Comparison of ENCODE assay signal across 17 mouse cellular contexts in the genomic region with DNA sequence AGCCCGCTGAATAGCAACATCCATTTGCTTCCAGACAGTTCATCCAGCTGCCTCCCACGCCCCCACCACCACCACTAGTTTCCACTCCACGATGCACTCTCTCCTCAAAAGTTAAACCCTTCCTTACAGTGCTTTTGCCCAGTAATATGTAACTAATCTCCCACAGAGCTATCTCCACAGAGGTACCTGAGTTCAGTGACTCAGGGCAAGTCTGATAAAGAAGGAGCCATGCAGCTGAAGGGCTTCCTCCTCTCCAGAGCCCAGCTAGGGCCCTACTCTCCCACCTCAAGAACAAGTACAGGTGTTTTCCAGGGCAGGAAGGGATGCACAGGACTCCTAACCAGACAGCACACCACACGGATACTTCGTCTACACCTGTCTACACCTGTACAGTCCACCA. TPM values are rescaled to one million over a fixed set of nuclear protein-coding genes. Genes with fewer than 3 reads are reported as not detected.
DNase-seq lines count a peak whose midpoint lies in the region; ATAC-seq and TF ChIP-seq lines count a peak whose summit lies in the region.
"Had no signal": no experiment of that assay in that cellular context is flagged by ENCODE, and none has a peak within 500 bp of the region (broad histone marks: within the 10 kb centered on the region; RNA-seq: fewer than 3 reads in every experiment).

No protein-coding gene starts in this region.

- peak overlapping the region; percentile 5; the same call in 1 of the 2 replicates for H3K4me2 ChIP-seq in kidney, embryonic 14.5 days (replicated peaks; ENCODE audit: low read depth, low read length)
- H3K4me2 ChIP-seq in stomach, embryonic 15.5 days = no peak overlapping the region
- H3K4me2 ChIP-seq in stomach, postnatal 0 days (replicated peaks; ENCODE audit: low read depth) = no peak overlapping the region
- H3K4me2 ChIP-seq in liver, embryonic 12.5 days = peak overlapping the region; percentile 75
- H3K4me2 ChIP-seq in stomach, embryonic 16.5 days (ENCODE audit: low read depth, low read length) = no peak overlapping the region
- H3K4me2 ChIP-seq: embryonic facial prominence, embryonic 12.5 days; midbrain, embryonic 15.5 days had no signal

- no peak overlapping the region for H3K4me3 ChIP-seq in kidney, embryonic 14.5 days (ENCODE audit: low read length)
- H3K4me3 ChIP-seq in stomach, embryonic 15.5 days (replicated peaks) = no peak overlapping the region
- no peak overlapping the region for H3K4me3 ChIP-seq in stomach, postnatal 0 days (ENCODE audit: low read depth, low read length)
- H3K4me3 ChIP-seq in liver, embryonic 12.5 days = no peak overlapping the region
- no peak overlapping the region for H3K4me3 ChIP-seq in stomach, embryonic 16.5 days (replicated peaks; ENCODE audit: low read length)
- H3K4me3 ChIP-seq: embryonic facial prominence, embryonic 12.5 days; midbrain, embryonic 15.5 days had no signal

- TF ChIP-seq CTCF in stomach, postnatal 0 days (IDR thresholded peaks at IDR 0.05; ENCODE audit: low read depth) = no peak

- no peak overlapping the region for H3K9ac ChIP-seq in kidney, embryonic 14.5 days (ENCODE audit: low read depth, low read length)
- no peak overlapping the region for H3K9ac ChIP-seq in stomach, embryonic 15.5 days
- no peak overlapping the region for H3K9ac ChIP-seq in stomach, postnatal 0 days (ENCODE audit: low read length)
- peak overlapping the region; percentile 59 for H3K9ac ChIP-seq in liver, embryonic 12.5 days
- H3K9ac ChIP-seq in stomach, embryonic 16.5 days (ENCODE audit: low read length) = peak overlapping the region; percentile 8; the same call in 1 of the 2 replicates
- H3K9ac ChIP-seq: embryonic facial prominence, embryonic 12.5 days; midbrain, embryonic 15.5 days had no signal

- H3K9me3 ChIP-seq in kidney, embryonic 14.5 days (ENCODE audit: control insufficient read depth, low read length) = no peaks in the 10 kb centered on the region
- H3K9me3 ChIP-seq in stomach, embryonic 15.5 days = no peaks in the 10 kb centered on the region
- no peaks in the 10 kb centered on the region for H3K9me3 ChIP-seq in stomach, postnatal 0 days (ENCODE audit: control insufficient read depth, low read length)
- H3K9me3 ChIP-seq in liver, embryonic 12.5 days (replicated peaks) = no peaks in the 10 kb centered on the region
- H3K9me3 ChIP-seq in stomach, embryonic 16.5 days (replicated peaks; ENCODE audit: control insufficient read depth, low read length) = no peaks in the 10 kb centered on the region
- H3K9me3 ChIP-seq: embryonic facial prominence, embryonic 12.5 days; midbrain, embryonic 15.5 days had no signal

- 52% methylated on average over 5 of the region's 5 CpGs for WGBS in kidney, embryonic 14.5 days
- 55% methylated on average over 5 of the region's 5 CpGs for WGBS in stomach, embryonic 15.5 days
- 58% methylated on average over 5 of the region's 5 CpGs for WGBS in stomach, postnatal 0 days
- 57% methylated on average over 5 of the region's 5 CpGs for WGBS in liver, embryonic 12.5 days (ENCODE audit: insufficient replicate concordance)
- WGBS in stomach, embryonic 16.5 days = 52% methylated on average over 5 of the region's 5 CpGs

- no peak overlapping the region for H3K27ac ChIP-seq in kidney, embryonic 14.5 days (ENCODE audit: low read depth, low read length)
- peak overlapping the region; percentile 74; the same call in 1 of the 2 replicates for H3K27ac ChIP-seq in stomach, embryonic 15.5 days
- no peak overlapping the region for H3K27ac ChIP-seq in stomach, postnatal 0 days (replicated peaks)
- peak overlapping the region; percentile 90 for H3K27ac ChIP-seq in liver, embryonic 12.5 days
- peak overlapping the region; percentile 56; the same call in 1 of the 2 replicates for H3K27ac ChIP-seq in stomach, embryonic 16.5 days (ENCODE audit: low read length)
- H3K27ac ChIP-seq: embryonic facial prominence, embryonic 12.5 days; macrophage; midbrain, embryonic 15.5 days had no signal

- H3K4me1 ChIP-seq in kidney, embryonic 14.5 days (ENCODE audit: control insufficient read depth, insufficient read depth, low read length) = peaks cover 57% of the 10 kb centered on the region
- peaks cover 48% of the 10 kb centered on the region for H3K4me1 ChIP-seq in stomach, embryonic 15.5 days
- H3K4me1 ChIP-seq in stomach, postnatal 0 days (replicated peaks; ENCODE audit: control insufficient read depth, insufficient read depth) = peaks cover 19% of the 10 kb centered on the region
- peaks cover 100% of the 10 kb centered on the region for H3K4me1 ChIP-seq in liver, embryonic 12.5 days
- H3K4me1 ChIP-seq in stomach, embryonic 16.5 days (ENCODE audit: control insufficient read depth, insufficient read depth, low read length) = peaks cover 76% of the 10 kb centered on the region

- TF ChIP-seq EP300 in stomach, postnatal 0 days (optimal IDR thresholded peaks at IDR 0.05) = no peak

- DNase-seq in kidney, postnatal 10 days = no peak
- no peak for DNase-seq in stomach, postnatal 0 days (ENCODE audit: low spot score)
- no peak for DNase-seq in ovary, postnatal 14 days (ENCODE audit: low spot score)
- no peak for DNase-seq in cerebellum, adult 8-10 months
- DNase-seq: adrenal gland, postnatal 25 days; cerebellum, postnatal 25 days; gastrocnemius, postnatal 25 days; lung, adult 18-20 months; thymus, postnatal 36 days had no signal

- ATAC-seq in kidney, embryonic 14.5 days (ENCODE audit: low FRiP score, low TSS enrichment) = no peak
- ATAC-seq in stomach, embryonic 15.5 days (ENCODE audit: insufficient read depth, low FRiP score, low read depth) = peak; percentile 14; the same call in 1 of the 2 replicates
- ATAC-seq in stomach, postnatal 0 days (ENCODE audit: low FRiP score, low TSS enrichment) = no peak
- ATAC-seq in liver, embryonic 12.5 days = no peak
- no peak for ATAC-seq in stomach, embryonic 16.5 days (ENCODE audit: insufficient read depth, low FRiP score)
- ATAC-seq: hindbrain, embryonic 16.5 days; midbrain, embryonic 15.5 days had no signal

- H3K36me3 ChIP-seq in kidney, embryonic 14.5 days (ENCODE audit: control insufficient read depth, insufficient read depth, low read length) = no peaks in the 10 kb centered on the region
- 0 out of 2 replicates have a peak, but pooled peaks cover under 1% of the 10 kb centered on the region for H3K36me3 ChIP-seq in stomach, embryonic 15.5 days
- H3K36me3 ChIP-seq in stomach, postnatal 0 days (ENCODE audit: control insufficient read depth, insufficient read depth, low read length) = no peaks in the 10 kb centered on the region
- peaks cover 47% of the 10 kb centered on the region for H3K36me3 ChIP-seq in liver, embryonic 12.5 days
- no peaks in the 10 kb centered on the region for H3K36me3 ChIP-seq in stomach, embryonic 16.5 days (ENCODE audit: control insufficient read depth, insufficient read depth, low read length)
- H3K36me3 ChIP-seq: embryonic facial prominence, embryonic 12.5 days; midbrain, embryonic 15.5 days had no signal

- no peaks in the 10 kb centered on the region for H3K27me3 ChIP-seq in kidney, embryonic 14.5 days (ENCODE audit: control insufficient read depth, insufficient read depth, low read length)
- no peaks in the 10 kb centered on the region for H3K27me3 ChIP-seq in stomach, embryonic 15.5 days (replicated peaks)
- H3K27me3 ChIP-seq in stomach, postnatal 0 days (ENCODE audit: control insufficient read depth, insufficient read depth, low read length) = no peaks in the 10 kb centered on the region
- no peaks in the 10 kb centered on the region for H3K27me3 ChIP-seq in liver, embryonic 12.5 days (replicated peaks)
- H3K27me3 ChIP-seq in stomach, embryonic 16.5 days (ENCODE audit: control insufficient read depth, insufficient read depth, low read length) = no peaks in the 10 kb centered on the region
- H3K27me3 ChIP-seq: embryonic facial prominence, embryonic 12.5 days; midbrain, embryonic 15.5 days had no signal

RNA-seq across cellular contexts. Expression of gene Stk24, which starts 10.4 kb away (rescaled TPM):
- polyA plus RNA-seq in kidney, embryonic 14.5 days (2014; fragmentation: Nextera tagmentation; extraction: Ambion mirVana) = 24.2 and 51.5 TPM in 2 replicates
- 44.2 and 44.5 TPM in 2 replicates for polyA plus RNA-seq in stomach, embryonic 15.5 days (2015; fragmentation: Nextera tagmentation; extraction: Ambion mirVana)
- polyA plus RNA-seq in stomach, postnatal 0 days (2015; fragmentation: Nextera tagmentation; extraction: Ambion mirVana) = 34.0 and 35.9 TPM in 2 replicates
- 56.8 and 62.0 TPM in 2 replicates for polyA plus RNA-seq in liver, embryonic 12.5 days (2016; fragmentation: Nextera tagmentation; extraction: Ambion mirVana)
- polyA plus RNA-seq in stomach, embryonic 16.5 days (2015; fragmentation: Nextera tagmentation; extraction: Ambion mirVana) = 33.2 and 33.6 TPM in 2 replicates

Comparison
In these comparisons a context has a peak if more than half of its experiments do, and no peak if none do; other contexts are left out.
1. H3K27ac ChIP-seq: peak in stomach, embryonic 15.5 days (single experiment), liver, embryonic 12.5 days (single experiment) and stomach, embryonic 16.5 days (single experiment); none in kidney, embryonic 14.5 days (single experiment) and stomach, postnatal 0 days (single experiment).
2. H3K9ac ChIP-seq: peak in liver, embryonic 12.5 days (single experiment) and stomach, embryonic 16.5 days (single experiment); none in kidney, embryonic 14.5 days (single experiment), stomach, embryonic 15.5 days (single experiment) and stomach, postnatal 0 days (single experiment).
3. H3K4me2 ChIP-seq: peak in kidney, embryonic 14.5 days (single experiment) and liver, embryonic 12.5 days (single experiment); none in stomach, embryonic 15.5 days (single experiment), stomach, postnatal 0 days (single experiment) and stomach, embryonic 16.5 days (single experiment).